Comparison of ENCODE assay signal across 30 mouse cellular contexts in the genomic region with DNA sequence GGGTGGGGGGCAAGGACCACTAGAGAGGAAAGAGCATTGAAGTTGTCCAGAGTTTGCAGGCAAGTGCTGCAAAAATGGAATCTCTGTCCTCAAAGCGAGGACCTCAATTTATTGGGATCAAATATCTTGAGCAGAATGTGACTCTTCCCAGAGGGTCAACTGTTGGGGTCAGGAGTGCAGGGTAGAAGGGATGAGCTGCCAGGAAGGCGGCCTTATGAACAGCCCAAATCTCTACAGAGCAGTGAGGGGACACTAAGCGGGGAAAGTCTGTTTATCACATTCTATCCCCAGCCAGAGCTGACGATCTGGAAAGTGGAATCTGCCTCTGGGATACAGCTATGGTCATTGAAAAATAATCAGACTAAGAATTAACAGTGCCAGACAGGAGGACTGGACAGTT. TPM values are rescaled to one million over a fixed set of nuclear protein-coding genes. Genes with fewer than 3 reads are reported as not detected.
DNase-seq lines count a peak whose midpoint lies in the region; ATAC-seq and TF ChIP-seq lines count a peak whose summit lies in the region.
"Had no signal": no experiment of that assay in that cellular context is flagged by ENCODE, and none has a peak within 500 bp of the region (broad histone marks: within the 10 kb centered on the region; RNA-seq: fewer than 3 reads in every experiment).

No protein-coding gene starts in this region.

- no peak overlapping the region for H3K4me2 ChIP-seq in liver, embryonic 11.5 days
- no peak overlapping the region for H3K4me2 ChIP-seq in stomach, postnatal 0 days (replicated peaks; ENCODE audit: low read depth)
- no peak overlapping the region for H3K4me2 ChIP-seq in forebrain, embryonic 15.5 days (replicated peaks)
- H3K4me2 ChIP-seq: embryonic facial prominence, embryonic 15.5 days; hindbrain, embryonic 14.5 days; limb, embryonic 13.5 days; lung, embryonic 14.5 days; neural tube, embryonic 13.5 days had no signal

- H3K4me3 ChIP-seq in liver, adult 2 months (ENCODE audit: insufficient read depth, low read depth, low read length), result no peak overlapping the region
- H3K4me3 ChIP-seq in liver, embryonic 11.5 days (ENCODE audit: low read depth, low read length), result no peak overlapping the region
- H3K4me3 ChIP-seq in stomach, postnatal 0 days (ENCODE audit: low read depth, low read length), result no peak overlapping the region
- H3K4me3 ChIP-seq in forebrain, embryonic 15.5 days, result no peak overlapping the region
- H3K4me3 ChIP-seq: embryonic facial prominence, embryonic 15.5 days; heart, embryonic 10.5 days; limb, embryonic 13.5 days; myocyte; neural tube, embryonic 13.5 days had no signal

- H3K9ac ChIP-seq in liver, adult 2 months (ENCODE audit: low read depth, low read length), result no peak overlapping the region
- H3K9ac ChIP-seq in liver, embryonic 11.5 days (ENCODE audit: low read depth, low read length), result no peak overlapping the region
- H3K9ac ChIP-seq in stomach, postnatal 0 days (ENCODE audit: low read length), result no peak overlapping the region
- H3K9ac ChIP-seq in forebrain, embryonic 15.5 days (replicated peaks), result no peak overlapping the region
- H3K9ac ChIP-seq: embryonic facial prominence, embryonic 15.5 days; forebrain, postnatal 0 days; hindbrain, embryonic 14.5 days; limb, embryonic 13.5 days; liver, embryonic 14.5 days; lung, embryonic 14.5 days; neural tube, embryonic 13.5 days had no signal

- no peaks in the 10 kb centered on the region for H3K9me3 ChIP-seq in liver, embryonic 11.5 days (ENCODE audit: control insufficient read depth, low read length)
- H3K9me3 ChIP-seq in stomach, postnatal 0 days (ENCODE audit: control insufficient read depth, low read length), result no peaks in the 10 kb centered on the region
- H3K9me3 ChIP-seq in forebrain, embryonic 15.5 days, result no peaks in the 10 kb centered on the region
- H3K9me3 ChIP-seq: embryonic facial prominence, embryonic 15.5 days; heart, embryonic 10.5 days; limb, embryonic 13.5 days; neural tube, embryonic 13.5 days had no signal

- 84% methylated on average over 4 of the region's 4 CpGs for WGBS in liver, adult 2 months
- WGBS in liver, embryonic 11.5 days, result 53% methylated on average over 4 of the region's 4 CpGs
- 60% methylated on average over 4 of the region's 4 CpGs for WGBS in stomach, postnatal 0 days
- 95% methylated on average over 4 of the region's 4 CpGs for WGBS in forebrain, embryonic 15.5 days

- no peaks in the 10 kb centered on the region for H3K36me3 ChIP-seq in liver, adult 2 months (ENCODE audit: control insufficient read depth, insufficient read depth, low read length)
- H3K36me3 ChIP-seq in liver, embryonic 11.5 days (ENCODE audit: control insufficient read depth, insufficient read depth, low read length), result no peaks in the 10 kb centered on the region
- H3K36me3 ChIP-seq in stomach, postnatal 0 days (ENCODE audit: control insufficient read depth, insufficient read depth, low read length), result no peaks in the 10 kb centered on the region
- H3K36me3 ChIP-seq in forebrain, embryonic 15.5 days, result peaks cover 49% of the 10 kb centered on the region
- H3K36me3 ChIP-seq: embryonic facial prominence, embryonic 15.5 days had no signal

- no peak for ATAC-seq in liver, embryonic 11.5 days (replicated peaks; ENCODE audit: low FRiP score)
- ATAC-seq in stomach, postnatal 0 days (ENCODE audit: low FRiP score, low TSS enrichment), result 0 out of 2 replicates have a peak, but pooled peaks have one; percentile 12
- ATAC-seq in forebrain, embryonic 15.5 days (replicated peaks), result no peak
- ATAC-seq: forebrain, postnatal 0 days; midbrain, embryonic 16.5 days had no signal

- H3K27ac ChIP-seq in liver, adult 2 months (replicated peaks; ENCODE audit: insufficient read depth, low read depth, low read length), result no peak overlapping the region
- H3K27ac ChIP-seq in liver, embryonic 11.5 days (ENCODE audit: low read depth, low read length), result no peak overlapping the region
- 0 out of 2 replicates have a peak overlapping the region, but pooled peaks have one; percentile 24 for H3K27ac ChIP-seq in stomach, postnatal 0 days (replicated peaks)
- no peak overlapping the region for H3K27ac ChIP-seq in forebrain, embryonic 15.5 days (replicated peaks)
- H3K27ac ChIP-seq: embryonic facial prominence, embryonic 15.5 days; heart, embryonic 10.5 days; hindbrain, embryonic 14.5 days; limb, embryonic 13.5 days; liver, embryonic 14.5 days; neural tube, embryonic 13.5 days had no signal

- H3K4me1 ChIP-seq in liver, adult 2 months (ENCODE audit: control insufficient read depth, insufficient read depth, low read length), result no peaks in the 10 kb centered on the region
- H3K4me1 ChIP-seq in liver, embryonic 11.5 days (replicated peaks; ENCODE audit: control insufficient read depth, insufficient read depth, low read length), result no peaks in the 10 kb centered on the region
- H3K4me1 ChIP-seq in stomach, postnatal 0 days (replicated peaks; ENCODE audit: control insufficient read depth, insufficient read depth), result no peaks in the 10 kb centered on the region
- no peaks in the 10 kb centered on the region for H3K4me1 ChIP-seq in forebrain, embryonic 15.5 days
- H3K4me1 ChIP-seq: neural tube, embryonic 13.5 days had no signal

- H3K27me3 ChIP-seq in liver, adult 2 months (ENCODE audit: control insufficient read depth, insufficient read depth, low read length), result no peaks in the 10 kb centered on the region
- H3K27me3 ChIP-seq in liver, embryonic 11.5 days (replicated peaks; ENCODE audit: control insufficient read depth, insufficient read depth, low read length), result no peaks in the 10 kb centered on the region
- H3K27me3 ChIP-seq in stomach, postnatal 0 days (ENCODE audit: control insufficient read depth, insufficient read depth, low read length), result no peaks in the 10 kb centered on the region
- H3K27me3 ChIP-seq in forebrain, embryonic 15.5 days, result no peaks in the 10 kb centered on the region
- H3K27me3 ChIP-seq: embryonic facial prominence, embryonic 15.5 days; limb, embryonic 13.5 days; neural tube, embryonic 13.5 days had no signal

- no peak for TF ChIP-seq EP300 in stomach, postnatal 0 days (optimal IDR thresholded peaks at IDR 0.05)

- TF ChIP-seq POLR2A in liver, adult 2 months (IDR thresholded peaks at IDR 0.05; ENCODE audit: extremely low read depth, insufficient read depth, low read length), result no peak

- no peak for TF ChIP-seq CTCF in liver, adult 2 months (IDR thresholded peaks at IDR 0.05; ENCODE audit: low read depth, low read length)
- TF ChIP-seq CTCF in stomach, postnatal 0 days (IDR thresholded peaks at IDR 0.05; ENCODE audit: low read depth), result no peak

- H3K79me2 ChIP-seq in liver, adult 2 months (ENCODE audit: control insufficient read depth, insufficient read depth, low read length), result no peaks in the 10 kb centered on the region

- peak; percentile 14 for DNase-seq in liver, adult 2 months (ENCODE audit: extremely low read depth, low read depth, low spot score)
- DNase-seq in liver, embryonic 11.5 days (ENCODE audit: low spot score), result no peak
- peak; percentile 50 for DNase-seq in kidney, adult 9 months
- DNase-seq in kidney, postnatal 10 days, result peak; percentile 82
- DNase-seq in stomach, postnatal 0 days (ENCODE audit: low spot score), result no peak
- DNase-seq in cerebellum, adult 11-12 months, result no peak
- DNase-seq: adrenal gland, adult 2 months; cerebellum, adult 18-20 months; cerebellum, postnatal 36 days; forebrain, postnatal 0 days; heart, postnatal 4 days; layer of hippocampus, adult 9-11 months; lung, embryonic 14.5 days; lung, postnatal 4 days; thymus, adult 2 months; thymus, postnatal 4 days had no signal

RNA-seq across cellular contexts. Expression of a gene that starts 27.9 kb away (rescaled TPM):
- total RNA-seq in liver, adult 2 months (2014; rRNA removed), result not detected in 2 replicates
- polyA plus RNA-seq in liver, adult 2 months (2012; rRNA removed), result 0.02 TPM in 1 of 2 replicates, not detected in the other
- 0.33 and 0.48 TPM in 2 replicates for polyA plus RNA-seq in liver, embryonic 11.5 days (2014; fragmentation: Nextera tagmentation; extraction: Ambion mirVana)
- 29.2 and 30.0 TPM in 2 replicates for polyA plus RNA-seq in stomach, postnatal 0 days (2015; fragmentation: Nextera tagmentation; extraction: Ambion mirVana)
- 0.22 and 0.23 TPM in 2 replicates for polyA plus RNA-seq in forebrain, embryonic 15.5 days (2015; fragmentation: Nextera tagmentation; extraction: Ambion mirVana)
- total RNA-seq: adrenal gland, adult 2 months; megakaryocyte-erythroid progenitor cell, adult 5-6 weeks; MEL had no signal

RNA-seq across cellular contexts. Expression of a gene that starts 41.2 kb away (rescaled TPM):
- not detected in 2 replicates for total RNA-seq in liver, adult 2 months (2014; rRNA removed)
- not detected in 2 replicates for polyA plus RNA-seq in liver, adult 2 months (2012; rRNA removed)
- 0.13 TPM in 1 of 2 replicates, not detected in the other for polyA plus RNA-seq in liver, embryonic 11.5 days (2014; fragmentation: Nextera tagmentation; extraction: Ambion mirVana)
- 6.9 and 8.2 TPM in 2 replicates for polyA plus RNA-seq in stomach, postnatal 0 days (2015; fragmentation: Nextera tagmentation; extraction: Ambion mirVana)
- polyA plus RNA-seq in forebrain, embryonic 15.5 days (2015; fragmentation: Nextera tagmentation; extraction: Ambion mirVana), result 3.5 and 3.9 TPM in 2 replicates
- total RNA-seq: adrenal gland, adult 2 months; gastrocnemius, postnatal 4 days; heart, postnatal 4 days; megakaryocyte-erythroid progenitor cell, adult 5-6 weeks had no signal
- polyA plus RNA-seq: adrenal gland, adult 2 months; large intestine, adult 2 months; liver, embryonic 14.5 days; lung, embryonic 14.5 days; spleen, adult 2 months had no signal

Comparison
In these comparisons a context has a peak if more than half of its experiments do, and no peak if none do; other contexts are left out.
1. DNase-seq: peak in liver, adult 2 months (single experiment), kidney, adult 9 months (single experiment) and kidney, postnatal 10 days (single experiment); none in liver, embryonic 11.5 days (single experiment), stomach, postnatal 0 days (single experiment) and cerebellum, adult 11-12 months (single experiment).
2. RNA of a gene that starts 27.9 kb away (polyA plus RNA-seq): 29.2 to 30.0 TPM in stomach, postnatal 0 days; 0.33 to 0.48 TPM in liver, embryonic 11.5 days, 0.22 to 0.23 TPM in forebrain, embryonic 15.5 days and 0.02 TPM in liver, adult 2 months; every median in the first group is over 10 times any median in the second.